Mouse (Mus musculus) midbrain, embryonic 11.5 days (tissue): ENCODE measurements around the gene Ang6. TPM values are rescaled to one million over a fixed set of nuclear protein-coding genes. Genes with fewer than 3 reads are reported as not detected.
"Not testable (repeated sequence)": the region's sequence is repeated elsewhere in the genome, so short reads cannot be mapped to it uniquely, and the experiment has no call there.

Experiments
- ATAC-seq: fragments of 200-750 bp; cut with Nextera tagmentation; 2 replicates; pipeline ENCODE4 v1.8.0; 2017; ENCODE audit warnings: moderate TSS enrichment, moderate library complexity; ENCODE audit not compliant: low FRiP score
- DNase-seq: peaks from one replicate; pipeline ENCODE4 v3.0.0; 2015; ENCODE audit warnings: low spot score; ENCODE audit errors: missing footprints
- H3K27ac ChIP-seq: fragments of 300-500 bp; sonication (generic); 2 replicates; pipeline ENCODE4 v1.5.1; 2014; ENCODE audit warnings: low read depth, low read length
- H3K27me3 ChIP-seq: fragments of 300-500 bp; sonication (generic); 2 replicates; pipeline ENCODE4 v1.6.1; 2014; ENCODE audit warnings: mild to moderate bottlenecking, low read length, moderate library complexity, mixed read lengths; ENCODE audit not compliant: control insufficient read depth, insufficient read depth
- H3K36me3 ChIP-seq: fragments of 300-500 bp; sonication (generic); 2 replicates; pipeline ENCODE4 v1.6.1; 2014; ENCODE audit warnings: mild to moderate bottlenecking, low read length, moderate library complexity, mixed read lengths; ENCODE audit not compliant: control insufficient read depth, insufficient read depth
- H3K4me1 ChIP-seq: fragments of 300-500 bp; sonication (generic); 2 replicates; pipeline ENCODE4 v1.6.1; 2014; ENCODE audit warnings: low read length; ENCODE audit not compliant: control insufficient read depth, insufficient read depth
- H3K4me2 ChIP-seq: fragments of 300-500 bp; sonication (generic); 2 replicates; pipeline ENCODE4 v1.6.1; 2014; ENCODE audit warnings: mild to moderate bottlenecking, moderate library complexity
- H3K4me3 ChIP-seq: fragments of 300-500 bp; sonication (generic); 2 replicates; pipeline ENCODE4 v1.5.1; 2014; ENCODE audit warnings: low read depth, low read length
- H3K9ac ChIP-seq: fragments of 300-500 bp; sonication (generic); 2 replicates; pipeline ENCODE4 v1.6.1; 2014; ENCODE audit warnings: low read length
- H3K9me3 ChIP-seq: fragments of 300-500 bp; sonication (generic); 2 replicates; pipeline ENCODE4 v1.6.1; 2016; ENCODE audit warnings: low read length; ENCODE audit not compliant: control insufficient read depth
- WGBS: fragments of 180-500 bp; shearing (Covaris S2); extraction: QIAGEN DNeasy Blood & Tissue Kit; methylation state at CpG from one replicate; pipeline ENCODE4 v1.1.7; 2014; 5-methylcytosine and 5-hydroxymethylcytosine counted together
- polyA plus RNA-seq: library from polyadenylated mRNA; unstranded; fragments of >200 nt; fragmentation: Nextera tagmentation; extraction: Ambion mirVana; gene quantifications from 2 replicates; pipeline ENCODE4 v1.2.1, GENCODE M21; 2014

The Ang6 gene
- polyA plus RNA-seq, 1 experiment from 2014 or later = not detected

DNA sequence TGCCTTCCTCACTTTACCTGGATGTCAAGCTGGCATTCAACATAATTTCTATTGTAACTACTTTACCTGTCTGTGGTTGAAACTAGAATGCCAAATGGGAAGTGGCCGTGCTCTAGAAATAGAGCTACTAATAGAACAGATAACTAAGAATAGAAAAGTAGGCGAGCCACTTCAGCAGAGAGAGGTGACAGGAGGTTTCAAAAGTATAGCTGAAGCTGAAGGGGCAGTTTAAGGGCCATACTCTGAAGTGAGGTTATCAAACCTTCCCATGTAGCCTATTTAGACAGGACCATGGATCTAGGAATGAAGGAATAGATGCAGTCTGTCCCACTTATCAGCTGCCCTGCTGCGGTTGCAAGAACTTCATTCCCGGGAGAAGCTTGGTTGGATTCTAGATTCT, 18.6 kb downstream of the Ang6 start:
- H3K9ac ChIP-seq = no peak overlapping the region
- no peaks in the 10 kb centered on the region for H3K4me1 ChIP-seq
- H3K36me3 ChIP-seq = no peaks in the 10 kb centered on the region
- no peak overlapping the region for H3K4me3 ChIP-seq
- WGBS = 77% methylated on average over 4 of the region's 4 CpGs
- H3K9me3 ChIP-seq = no peaks in the 10 kb centered on the region
- ATAC-seq = 0 out of 2 replicates have a peak, but pooled peaks have one; percentile 6
- H3K4me2 ChIP-seq = no peak overlapping the region
- no peak for DNase-seq
- H3K27ac ChIP-seq = no peak overlapping the region
- no peaks in the 10 kb centered on the region for H3K27me3 ChIP-seq

GRCm38 (mm10) chr14:43956769-43957168, 45.3 kb downstream of the Ang6 start, which contains the start of gene Ang5:
TSS of gene Ang5 (plus strand) at chr14:43957069.
- DNase-seq, H3K4me3 ChIP-seq, H3K27ac ChIP-seq, H3K27me3 ChIP-seq, ATAC-seq, H3K4me1 ChIP-seq, H3K9ac ChIP-seq, H3K4me2 ChIP-seq, H3K9me3 ChIP-seq, H3K36me3 ChIP-seq: not testable (repeated sequence)
- WGBS = no CpG with 5 or more reads among the region's 2 CpGs

- not testable (repeated sequence) for DNase-seq, H3K4me1 ChIP-seq, ATAC-seq, H3K27ac ChIP-seq, H3K27me3 ChIP-seq, H3K9ac ChIP-seq, H3K9me3 ChIP-seq, H3K36me3 ChIP-seq, H3K4me3 ChIP-seq, H3K4me2 ChIP-seq
- WGBS = no CpG with 5 or more reads among the region's 1 CpGs
Observed at GRCm38 (mm10) chr14:43955074-43955473, 47.0 kb downstream of the Ang6 start.

DNA sequence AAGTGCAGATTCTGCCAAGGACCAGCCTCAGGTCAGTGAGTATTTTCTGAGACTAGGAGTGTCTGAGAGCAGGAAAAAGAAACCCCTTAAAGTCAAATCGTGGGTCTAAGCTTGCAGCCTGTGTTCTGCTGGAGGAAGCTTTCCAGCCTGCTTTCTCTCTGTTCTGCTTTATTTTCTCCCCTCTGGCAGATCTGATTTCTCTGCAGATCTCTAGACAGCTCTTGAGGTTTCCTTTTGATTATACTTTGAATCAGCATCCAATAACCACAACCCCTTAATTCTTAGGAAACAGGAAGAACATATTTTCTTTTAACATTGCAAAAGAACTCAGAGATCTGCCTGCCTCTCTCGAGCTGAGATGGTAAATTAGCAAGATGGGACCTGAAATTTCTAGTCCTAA, 48.7 kb downstream of the Ang6 start:
- H3K4me2 ChIP-seq, H3K4me1 ChIP-seq, H3K27me3 ChIP-seq, H3K4me3 ChIP-seq, ATAC-seq, H3K9ac ChIP-seq, H3K36me3 ChIP-seq, DNase-seq, H3K27ac ChIP-seq, H3K9me3 ChIP-seq: not testable (repeated sequence)
- WGBS = 88% methylated on average over 1 of the region's 2 CpGs

Other genes with a start within 250 kb of the Ang6 start
- not detected in 2 replicates for gene Gm8180, start 217.5 kb downstream of the Ang6 start, polyA plus RNA-seq
- gene Ear1, start 126.8 kb downstream of the Ang6 start, polyA plus RNA-seq = not detected in 2 replicates
- not detected in 2 replicates for gene Ear10, start 78.7 kb downstream of the Ang6 start, polyA plus RNA-seq
- gene Gm8113, start 76.9 kb downstream of the Ang6 start, polyA plus RNA-seq = 3.8 and 4.0 TPM in 2 replicates
- not detected in 2 replicates for gene Ang5, start 45.2 kb downstream of the Ang6 start, polyA plus RNA-seq
- gene Ear2, start 100.4 kb upstream of the Ang6 start, polyA plus RNA-seq = not detected in 2 replicates
- gene Gm3327, start 121.6 kb upstream of the Ang6 start, polyA plus RNA-seq = not detected in 2 replicates
- gene Gm8212, start 195.4 kb upstream of the Ang6 start, polyA plus RNA-seq = not detected in 2 replicates
- not detected in 2 replicates for gene 4930503E14Rik, start 211.0 kb upstream of the Ang6 start, polyA plus RNA-seq